17 mouse cellular contexts compared by ENCODE assay signal in genomic region chr3:146265545-146266130, GRCm38 (mm10). TPM values are rescaled to one million over a fixed set of nuclear protein-coding genes. Genes with fewer than 3 reads are reported as not detected.
DNase-seq lines count a peak whose midpoint lies in the region; ATAC-seq and TF ChIP-seq lines count a peak whose summit lies in the region.
"Had no signal": no experiment of that assay in that cellular context is flagged by ENCODE, and none has a peak within 500 bp of the region (broad histone marks: within the 10 kb centered on the region; RNA-seq: fewer than 3 reads in every experiment).

No protein-coding gene starts in this region.

- no peak for TF ChIP-seq CTCF in small intestine, adult 2 months (IDR thresholded peaks at IDR 0.05; ENCODE audit: extremely low read depth, insufficient read length, insufficient replicate concordance, low read depth, low read length)

- no peak overlapping the region for H3K9ac ChIP-seq in kidney, embryonic 15.5 days
- H3K9ac ChIP-seq in midbrain, embryonic 16.5 days (ENCODE audit: low read depth, low read length) = no peak overlapping the region
- H3K9ac ChIP-seq: forebrain, embryonic 13.5 days; limb, embryonic 15.5 days; liver, postnatal 0 days had no signal

- H3K4me1 ChIP-seq in kidney, embryonic 15.5 days = 0 out of 2 replicates have a peak, but pooled peaks cover 2% of the 10 kb centered on the region
- H3K4me1 ChIP-seq in small intestine, adult 2 months (ENCODE audit: control insufficient read depth, insufficient read depth, insufficient read length, low read length) = peaks cover 7% of the 10 kb centered on the region; the same call in 1 of the 2 replicates
- H3K4me1 ChIP-seq in midbrain, embryonic 16.5 days (ENCODE audit: control insufficient read depth, insufficient read depth, low read length) = peaks cover 3% of the 10 kb centered on the region; the same call in 1 of the 2 replicates
- H3K4me1 ChIP-seq: forebrain, embryonic 13.5 days; limb, embryonic 15.5 days had no signal

- H3K27ac ChIP-seq in kidney, embryonic 15.5 days = no peak overlapping the region
- peak overlapping the region; percentile 86 for H3K27ac ChIP-seq in small intestine, adult 2 months (ENCODE audit: insufficient read depth, low read depth, low read length)
- H3K27ac ChIP-seq in midbrain, embryonic 16.5 days (ENCODE audit: low read length) = no peak overlapping the region
- H3K27ac ChIP-seq: forebrain, embryonic 13.5 days; heart, adult 2 months; hindbrain, postnatal 0 days; limb, embryonic 15.5 days had no signal

- H3K36me3 ChIP-seq in kidney, embryonic 15.5 days = no peaks in the 10 kb centered on the region
- no peaks in the 10 kb centered on the region for H3K36me3 ChIP-seq in small intestine, adult 2 months (ENCODE audit: control insufficient read depth, insufficient read depth, low read length)
- H3K36me3 ChIP-seq in midbrain, embryonic 16.5 days (ENCODE audit: control insufficient read depth, insufficient read depth, low read length) = no peaks in the 10 kb centered on the region
- H3K36me3 ChIP-seq: limb, embryonic 15.5 days had no signal

- no peaks in the 10 kb centered on the region for H3K27me3 ChIP-seq in kidney, embryonic 15.5 days
- H3K27me3 ChIP-seq in small intestine, adult 2 months (ENCODE audit: control insufficient read depth, insufficient read depth, low read length) = no peaks in the 10 kb centered on the region
- H3K27me3 ChIP-seq in midbrain, embryonic 16.5 days (ENCODE audit: control insufficient read depth, insufficient read depth, low read depth, low read length) = no peaks in the 10 kb centered on the region
- H3K27me3 ChIP-seq: forebrain, embryonic 13.5 days; limb, embryonic 15.5 days had no signal

- no peak for ATAC-seq in kidney, embryonic 15.5 days (replicated peaks; ENCODE audit: low FRiP score)
- no peak for ATAC-seq in midbrain, embryonic 16.5 days
- ATAC-seq: hindbrain, postnatal 0 days; liver, postnatal 0 days had no signal

- no peak overlapping the region for H3K4me2 ChIP-seq in kidney, embryonic 15.5 days
- H3K4me2 ChIP-seq in midbrain, embryonic 16.5 days (ENCODE audit: low read length) = no peak overlapping the region
- H3K4me2 ChIP-seq: forebrain, embryonic 13.5 days; limb, embryonic 15.5 days had no signal

- no peaks in the 10 kb centered on the region for H3K9me3 ChIP-seq in kidney, embryonic 15.5 days (replicated peaks)
- H3K9me3 ChIP-seq in midbrain, embryonic 16.5 days (replicated peaks; ENCODE audit: control insufficient read depth, low read length, poor library complexity, severe bottlenecking) = no peaks in the 10 kb centered on the region
- H3K9me3 ChIP-seq: forebrain, embryonic 13.5 days; limb, embryonic 15.5 days had no signal

- DNase-seq in kidney, adult 18-20 months = peak; percentile 21
- peak; percentile 25 for DNase-seq in NIH3T3 (ENCODE audit: low read depth)
- peak; percentile 87 for DNase-seq in kidney, adult 9 months
- DNase-seq in spleen, adult 12 weeks (ENCODE audit: low spot score) = no peak
- DNase-seq: cerebellum, adult 8-10 months; gastrocnemius, postnatal 10 days; heart, adult 2 months; heart, postnatal 4 days; liver, postnatal 0 days; retina, postnatal 1 day; thymus, postnatal 14 days had no signal

- TF ChIP-seq POLR2A in small intestine, adult 2 months (IDR thresholded peaks at IDR 0.05; ENCODE audit: low read depth, low read length) = no peak

- WGBS in kidney, embryonic 15.5 days = 79% methylated on average over 12 of the region's 12 CpGs
- WGBS in small intestine, adult 2 months = 21% methylated on average over 12 of the region's 12 CpGs
- 79% methylated on average over 12 of the region's 12 CpGs for WGBS in midbrain, embryonic 16.5 days

- no peak overlapping the region for H3K4me3 ChIP-seq in kidney, embryonic 15.5 days (replicated peaks)
- no peak overlapping the region for H3K4me3 ChIP-seq in small intestine, adult 2 months (ENCODE audit: low read depth, low read length)
- no peak overlapping the region for H3K4me3 ChIP-seq in midbrain, embryonic 16.5 days (ENCODE audit: low read depth, low read length)
- H3K4me3 ChIP-seq: forebrain, embryonic 13.5 days; heart, adult 2 months; limb, embryonic 15.5 days had no signal

RNA-seq across cellular contexts. Expression of gene Lpar3, which starts 44.9 kb away (rescaled TPM):
- polyA plus RNA-seq in kidney, embryonic 15.5 days (2015; fragmentation: Nextera tagmentation; extraction: Ambion mirVana) = 1.1 and 1.4 TPM in 2 replicates
- polyA plus RNA-seq in small intestine, adult 2 months (2012; rRNA removed) = 2.6 and 12.8 TPM in 2 replicates
- polyA plus RNA-seq in midbrain, embryonic 16.5 days (2015; fragmentation: Nextera tagmentation; extraction: Ambion mirVana) = 0.44 and 0.70 TPM in 2 replicates
- polyA plus RNA-seq: liver, postnatal 0 days had no signal
